Mouse (Mus musculus) liver, embryonic 14.5 days (tissue): ENCODE results near the gene Znhit1. TPM values are rescaled to one million over a fixed set of nuclear protein-coding genes. Genes with fewer than 3 reads are reported as not detected.
A peak's percentile ranks its signal among the peaks of the same experiment; 100 is the strongest.

ENCODE experiments used
- ATAC-seq: fragments of 200-750 bp; cut with Nextera tagmentation; 2 replicates; pipeline ENCODE4 v1.8.0; 2017; ENCODE audit warnings: moderate number of reproducible peaks, mild to moderate bottlenecking, moderate library complexity; ENCODE audit not compliant: insufficient read depth
- DNase-seq, 3 experiments: peaks; one replicate each; pipeline ENCODE4 v3.0.0-alpha.2; 2012 to 2013; ENCODE audit warnings: low read depth in 3 of 3, low spot score in 3 of 3
- H3K27ac ChIP-seq: fragments of 300-500 bp; sonication (generic); 2 replicates; pipeline ENCODE4 v1.5.1; 2014; ENCODE audit warnings: moderate library complexity, mild to moderate bottlenecking, control low read depth, inconsistent platforms
- H3K27me3 ChIP-seq: fragments of 300-500 bp; sonication (generic); 2 replicates; pipeline ENCODE4 v1.6.1; 2014; ENCODE audit warnings: mild to moderate bottlenecking, low read length, moderate library complexity; ENCODE audit not compliant: control insufficient read depth, insufficient read depth
- H3K36me3 ChIP-seq: fragments of 300-500 bp; sonication (generic); replicated peaks from 2 replicates; pipeline ENCODE4 v1.6.1; 2014; ENCODE audit warnings: low read depth; ENCODE audit not compliant: control insufficient read depth, insufficient read depth
- H3K4me1 ChIP-seq, 2 experiments: fragments of 200-500 bp in 1 of 2; fragments of 300-500 bp in 1 of 2; sonication (generic) in 1 of 2; replicated peaks; 2 replicates each; pipeline ENCODE4 v1.6.1; 2012 to 2014; ENCODE audit warnings: antibody characterized with exemption in 1 of 2, inconsistent platforms in 1 of 2, low read length in 1 of 2; ENCODE audit not compliant: control insufficient read depth in 2 of 2, insufficient read depth in 2 of 2
- H3K4me2 ChIP-seq: fragments of 300-500 bp; sonication (generic); 2 replicates; pipeline ENCODE4 v1.6.1; 2014; ENCODE audit warnings: low read depth, mild to moderate bottlenecking, control low read depth, moderate library complexity
- H3K4me3 ChIP-seq, 2 experiments: fragments of 200-500 bp in 1 of 2; fragments of 300-500 bp in 1 of 2; sonication (generic) in 1 of 2; 2 replicates each; pipeline ENCODE4 v1.5.1; 2012 to 2014; ENCODE audit warnings: low read depth in 2 of 2, low read length in 2 of 2, mild to moderate bottlenecking in 2 of 2, control low read depth in 1 of 2, inconsistent platforms in 1 of 2, moderate library complexity in 1 of 2; ENCODE audit not compliant: insufficient read depth in 1 of 2
- H3K9ac ChIP-seq: fragments of 300-500 bp; sonication (generic); replicated peaks from 2 replicates; pipeline ENCODE4 v1.6.1; 2014; ENCODE audit warnings: mild to moderate bottlenecking, control low read depth, moderate library complexity
- H3K9me3 ChIP-seq: fragments of 300-500 bp; sonication (generic); 2 replicates; pipeline ENCODE4 v1.6.1; 2016; ENCODE audit warnings: low read length, mixed read lengths; ENCODE audit not compliant: control insufficient read depth
- CTCF ChIP-seq: IDR thresholded peaks from 2 replicates; pipeline ENCODE4 v1.5.1; 2016; ENCODE audit warnings: antibody characterized with exemption, low read depth, control low read depth
- EP300 ChIP-seq: IDR thresholded peaks from 2 replicates; pipeline ENCODE4 v1.6.1; 2016; ENCODE audit warnings: antibody characterized with exemption, low read depth
- WGBS: fragments of 180-500 bp; shearing (Covaris S2); extraction: QIAGEN DNeasy Blood & Tissue Kit; methylation state at CpG from one replicate; pipeline ENCODE4 v1.1.7; 2014; ENCODE audit not compliant: insufficient replicate concordance; 5-methylcytosine and 5-hydroxymethylcytosine counted together
- polyA plus RNA-seq, 2 experiments: library from polyadenylated mRNA; depleted of rRNA in 1 of 2; stranded (reverse) in 1 of 2; unstranded in 1 of 2; fragments of >200 nt; fragmentation: Nextera tagmentation in 1 of 2; extraction: Ambion mirVana in 1 of 2; gene quantifications; 2 replicates each; pipeline versions ENCODE4 v1.2.1 to v1.2.3; 2012 to 2014

The Znhit1 gene
- polyA plus RNA-seq, 2 experiments = 29.3 to 46.2 TPM

- H3K4me1 ChIP-seq = peaks cover 43 to 45% of the 10 kb centered on the region in 2 experiments
- WGBS = under 1% methylated on average over 20 of the region's 20 CpGs
- ATAC-seq (peak; percentile 84), DNase-seq (peak; percentile 79 to 86 (median 80))
- H3K36me3 ChIP-seq = peaks cover 20% of the 10 kb centered on the region
- H3K4me3 ChIP-seq = peak overlapping the region; percentile 80 to 82
- H3K9ac ChIP-seq = peak overlapping the region; percentile 93
- peak overlapping the region; percentile 86 for H3K27ac ChIP-seq
- peak overlapping the region; percentile 90 for H3K4me2 ChIP-seq
- no peaks in the 10 kb centered on the region for H3K9me3 ChIP-seq
- TF ChIP-seq EP300 (no peak), CTCF (no peak)
- no peaks in the 10 kb centered on the region for H3K27me3 ChIP-seq
Observed at GRCm38 (mm10) chr5:136961983-136962461, 25.8 kb downstream of the Znhit1 start.

GRCm38 (mm10) chr5:136961334-136961982, 26.4 kb downstream of the Znhit1 start:
- H3K27ac ChIP-seq = peak overlapping the region; percentile 86
- peak overlapping the region; percentile 90 for H3K4me2 ChIP-seq
- H3K4me3 ChIP-seq = peak overlapping the region; percentile 80 to 82
- H3K27me3 ChIP-seq = no peaks in the 10 kb centered on the region
- ATAC-seq (no peak), DNase-seq (no peak)
- peak overlapping the region; percentile 93 for H3K9ac ChIP-seq
- peaks cover 19% of the 10 kb centered on the region for H3K36me3 ChIP-seq
- H3K4me1 ChIP-seq = peaks cover 39 to 40% of the 10 kb centered on the region in 2 experiments
- WGBS = 31% methylated on average over 5 of the region's 5 CpGs
- no peak for TF ChIP-seq CTCF
- TF ChIP-seq EP300 = no peak
- H3K9me3 ChIP-seq = no peaks in the 10 kb centered on the region

- Histone ChIP-seq H3K4me1 (peaks cover 25 to 26% of the 10 kb centered on the region in 2 experiments), H3K36me3 (peaks cover 13% of the 10 kb centered on the region), H3K9me3 (no peaks in the 10 kb centered on the region), H3K9ac (no peak overlapping the region), H3K4me2 (no peak overlapping the region), H3K27ac (no peak overlapping the region), H3K27me3 (no peaks in the 10 kb centered on the region), H3K4me3 (no peak overlapping the region)
- 80% methylated on average over 6 of the region's 6 CpGs for WGBS
- DNase-seq (no peak), ATAC-seq (no peak)
- TF ChIP-seq CTCF (no peak), EP300 (no peak)
Observed at GRCm38 (mm10) chr5:136960053-136960452, 27.8 kb downstream of the Znhit1 start.

GRCm38 (mm10) chr5:136958991-136959605, 28.7 kb downstream of the Znhit1 start:
- no peak for TF ChIP-seq CTCF
- TF ChIP-seq EP300 = no peak
- H3K27me3 ChIP-seq = no peaks in the 10 kb centered on the region
- H3K4me2 ChIP-seq = no peak overlapping the region

GRCm38 (mm10) chr5:136957250-136957649, 30.6 kb downstream of the Znhit1 start:
- TF ChIP-seq CTCF (no peak), EP300 (no peak)

More at GRCm38 (mm10) chr5:136958991-136959605, 28.7 kb downstream of the Znhit1 start:
- H3K4me3 ChIP-seq = no peak overlapping the region
- H3K9me3 ChIP-seq = no peaks in the 10 kb centered on the region
- peaks cover 18% of the 10 kb centered on the region in 2 experiments for H3K4me1 ChIP-seq
- H3K27ac ChIP-seq = no peak overlapping the region
- H3K36me3 ChIP-seq = peaks cover 10% of the 10 kb centered on the region
- no peak overlapping the region for H3K9ac ChIP-seq
- no peak for DNase-seq
- WGBS = 65% methylated on average over 5 of the region's 5 CpGs
- no peak for ATAC-seq

More at GRCm38 (mm10) chr5:136957250-136957649, 30.6 kb downstream of the Znhit1 start:
- H3K4me2 ChIP-seq = no peak overlapping the region
- no peaks in the 10 kb centered on the region for H3K27me3 ChIP-seq
- no peak for ATAC-seq
- 65% methylated on average over 1 of the region's 1 CpGs for WGBS
- peaks cover 10% of the 10 kb centered on the region in 2 experiments; a peak in 3 of 4 replicates for H3K4me1 ChIP-seq
- no peak for DNase-seq
- H3K36me3 ChIP-seq = no peaks in the 10 kb centered on the region
- no peak overlapping the region for H3K27ac ChIP-seq
- H3K9ac ChIP-seq = no peak overlapping the region
- no peaks in the 10 kb centered on the region for H3K9me3 ChIP-seq
- no peak overlapping the region for H3K4me3 ChIP-seq
